Mouse (Mus musculus) fibroblast of lung, adult 2 months (primary cell): ENCODE data around the gene Ywhag.

Experiments
- DNase-seq: peaks from one replicate; pipeline ENCODE4 v3.0.0-alpha.2; 2011; ENCODE audit warnings: low read depth

Gene Ywhag

GRCm38 (mm10) chr5:135934481-135935175 is at the start of gene Ywhag:
Gene Ywhag (minus strand): TSS chr5:135934616.
- peak; percentile 98 for DNase-seq

GRCm38 (mm10) chr5:135982398-135982797 is 48.0 kb upstream of the Ywhag start:
- DNase-seq = no peak

- DNase-seq = no peak
Measured at GRCm38 (mm10) chr5:135979904-135980303, 45.5 kb upstream of the Ywhag start, which contains the start of gene Zp3. Gene Zp3 (plus strand): TSS chr5:135980099.

GRCm38 (mm10) chr5:135979381-135979780 is 45.0 kb upstream of the Ywhag start:
- no peak for DNase-seq

- no peak for DNase-seq
Measured at GRCm38 (mm10) chr5:135975893-135976668, 41.7 kb upstream of the Ywhag start.

- no peak for DNase-seq
Measured at GRCm38 (mm10) chr5:135974365-135974764, 39.9 kb upstream of the Ywhag start, which contains the start of gene Ssc4d. Gene Ssc4d (minus strand): TSS chr5:135974531.

- DNase-seq = no peak
Measured at GRCm38 (mm10) chr5:135971876-135972275, 37.5 kb upstream of the Ywhag start.

- no peak for DNase-seq
Measured at GRCm38 (mm10) chr5:135970247-135970646, 35.8 kb upstream of the Ywhag start.

- no peak for DNase-seq
Measured at GRCm38 (mm10) chr5:135968781-135969180, 34.4 kb upstream of the Ywhag start.

GRCm38 (mm10) chr5:135966866-135967265 is 32.5 kb upstream of the Ywhag start:
- DNase-seq = no peak

GRCm38 (mm10) chr5:135965501-135965930 is 31.1 kb upstream of the Ywhag start:
- DNase-seq = no peak

- no peak for DNase-seq
Measured at GRCm38 (mm10) chr5:135963280-135963627, 28.8 kb upstream of the Ywhag start.

- DNase-seq = peak; percentile 100
Measured at GRCm38 (mm10) chr5:135962492-135963279, 28.3 kb upstream of the Ywhag start.

GRCm38 (mm10) chr5:135962125-135962491 is 27.7 kb upstream of the Ywhag start:
- no peak for DNase-seq

- DNase-seq = no peak
Measured at GRCm38 (mm10) chr5:135960909-135961635, 26.7 kb upstream of the Ywhag start.

- DNase-seq = no peak
Measured at GRCm38 (mm10) chr5:135959911-135960310, 25.5 kb upstream of the Ywhag start.

- DNase-seq = no peak
Measured at GRCm38 (mm10) chr5:135958367-135958766, 24.0 kb upstream of the Ywhag start.

- peak; percentile 98 for DNase-seq
Measured at GRCm38 (mm10) chr5:135957207-135957974, 23.0 kb upstream of the Ywhag start.

- no peak for DNase-seq
Measured at GRCm38 (mm10) chr5:135956300-135957206, 22.1 kb upstream of the Ywhag start.

- DNase-seq = no peak
Measured at GRCm38 (mm10) chr5:135952830-135953229, 18.4 kb upstream of the Ywhag start.
